Mouse (Mus musculus) cortical plate, adult 2 months (tissue): ENCODE data around the gene Abi3.

ENCODE experiments used
- CTCF ChIP-seq: fragments of 200-500 bp; IDR thresholded peaks from 2 replicates; pipeline ENCODE4 v1.5.1; 2011; ENCODE audit warnings: mild to moderate bottlenecking, control low read depth, low read length; ENCODE audit not compliant: insufficient read depth; ENCODE audit errors: extremely low read depth
- POLR2A ChIP-seq: fragments of 200-500 bp; IDR thresholded peaks from 2 replicates; pipeline ENCODE4 v1.6.1; 2011; ENCODE audit warnings: mild to moderate bottlenecking, low read length, control low read depth; ENCODE audit not compliant: insufficient read depth; ENCODE audit errors: extremely low read depth

- TF ChIP-seq CTCF: no peak
- no peak for TF ChIP-seq POLR2A
These were observed 19.1 kb upstream of the Abi3 start for GRCm38 (mm10) chr11:95861397-95861796.
